Mouse (Mus musculus) neural tube, embryonic 12.5 days (tissue): Measurements from ENCODE around the gene Ccna2. TPM values are rescaled to one million over a fixed set of nuclear protein-coding genes. Genes with fewer than 3 reads are reported as not detected.

Source experiments
- ATAC-seq: fragments of 200-750 bp; cut with Nextera tagmentation; 2 replicates; pipeline ENCODE4 v1.8.0; 2017; ENCODE audit warnings: low read depth, mild to moderate bottlenecking, moderate TSS enrichment, moderate library complexity; ENCODE audit not compliant: low FRiP score
- H3K27ac ChIP-seq: fragments of 300-500 bp; sonication (generic); 2 replicates; pipeline ENCODE4 v1.5.1; 2016
- H3K27me3 ChIP-seq: fragments of 300-500 bp; sonication (generic); replicated peaks from 2 replicates; pipeline ENCODE4 v1.6.1; 2016; ENCODE audit warnings: mild to moderate bottlenecking
- H3K36me3 ChIP-seq: fragments of 300-500 bp; sonication (generic); 2 replicates; pipeline ENCODE4 v1.6.1; 2016; ENCODE audit warnings: mild to moderate bottlenecking
- H3K4me1 ChIP-seq: fragments of 300-500 bp; sonication (generic); 2 replicates; pipeline ENCODE4 v1.6.1; 2016
- H3K4me2 ChIP-seq: fragments of 300-500 bp; sonication (generic); replicated peaks from 2 replicates; pipeline ENCODE4 v1.6.1; 2016; ENCODE audit warnings: mild to moderate bottlenecking
- H3K4me3 ChIP-seq: fragments of 300-500 bp; sonication (generic); 2 replicates; pipeline ENCODE4 v1.5.1; 2016
- H3K9ac ChIP-seq: fragments of 300-500 bp; sonication (generic); 2 replicates; pipeline ENCODE4 v1.6.1; 2016; ENCODE audit warnings: mild to moderate bottlenecking
- H3K9me3 ChIP-seq: fragments of 300-500 bp; sonication (generic); 2 replicates; pipeline ENCODE4 v1.6.1; 2016; ENCODE audit warnings: mild to moderate bottlenecking
- WGBS: fragments of 180-500 bp; shearing (Covaris S2); methylation state at CpG from one replicate; pipeline ENCODE4 v1.1.7; 2016; 5-methylcytosine and 5-hydroxymethylcytosine counted together
- polyA plus RNA-seq: library from polyadenylated mRNA; unstranded; fragments of >200 nt; fragmentation: Nextera tagmentation; extraction: Ambion mirVana; gene quantifications from 2 replicates; pipeline ENCODE4 v1.2.1, GENCODE M21; 2016

The Ccna2 gene
- polyA plus RNA-seq, 1 experiment from 2014 or later: 139 TPM

GRCm38 (mm10) chr3:36531242-36531641 is 40.7 kb downstream of the Ccna2 start:
- Histone ChIP-seq H3K9me3 (no peaks in the 10 kb centered on the region), H3K36me3 (no peaks in the 10 kb centered on the region), H3K27ac (no peak overlapping the region), H3K4me3 (no peak overlapping the region), H3K4me1 (peaks cover 4% of the 10 kb centered on the region; the same call in 1 of the 2 replicates), H3K4me2 (no peak overlapping the region), H3K9ac (no peak overlapping the region), H3K27me3 (0 out of 2 replicates have a peak, but pooled peaks cover 4% of the 10 kb centered on the region)
- no peak for ATAC-seq
- 50% methylated on average over 2 of the region's 2 CpGs for WGBS

GRCm38 (mm10) chr3:36530781-36531180 is 41.2 kb downstream of the Ccna2 start:
- no peak for ATAC-seq
- 0 out of 2 replicates have a peak, but pooled peaks cover 4% of the 10 kb centered on the region for H3K27me3 ChIP-seq
- H3K9ac ChIP-seq: no peak overlapping the region
- 79% methylated on average over 5 of the region's 5 CpGs for WGBS
- H3K4me2 ChIP-seq: no peak overlapping the region
- no peaks in the 10 kb centered on the region for H3K9me3 ChIP-seq
- no peak overlapping the region for H3K27ac ChIP-seq
- no peak overlapping the region for H3K4me3 ChIP-seq
- no peaks in the 10 kb centered on the region for H3K36me3 ChIP-seq
- peaks cover 4% of the 10 kb centered on the region; the same call in 1 of the 2 replicates for H3K4me1 ChIP-seq

GRCm38 (mm10) chr3:36530345-36530744 is 41.6 kb downstream of the Ccna2 start:
- Histone ChIP-seq H3K4me3 (no peak overlapping the region), H3K9ac (no peak overlapping the region), H3K27ac (no peak overlapping the region), H3K4me2 (no peak overlapping the region), H3K4me1 (peaks cover 4% of the 10 kb centered on the region; the same call in 1 of the 2 replicates), H3K27me3 (0 out of 2 replicates have a peak, but pooled peaks cover 4% of the 10 kb centered on the region), H3K9me3 (no peaks in the 10 kb centered on the region), H3K36me3 (no peaks in the 10 kb centered on the region)
- WGBS: 90% methylated on average over 6 of the region's 6 CpGs
- no peak for ATAC-seq

- Histone ChIP-seq H3K9ac (no peak overlapping the region), H3K27ac (no peak overlapping the region), H3K36me3 (no peaks in the 10 kb centered on the region), H3K4me1 (no peaks in the 10 kb centered on the region; the same call in 1 of the 2 replicates), H3K27me3 (peaks cover 31% of the 10 kb centered on the region), H3K4me3 (no peak overlapping the region), H3K9me3 (no peaks in the 10 kb centered on the region), H3K4me2 (no peak overlapping the region)
- ATAC-seq: no peak
- 85% methylated on average over 3 of the region's 3 CpGs for WGBS
Observed at GRCm38 (mm10) chr3:36524466-36524865, 47.5 kb downstream of the Ccna2 start.

- Histone ChIP-seq H3K4me1 (no peaks in the 10 kb centered on the region; the same call in 1 of the 2 replicates), H3K9ac (no peak overlapping the region), H3K9me3 (no peaks in the 10 kb centered on the region), H3K36me3 (no peaks in the 10 kb centered on the region), H3K4me3 (no peak overlapping the region), H3K4me2 (peak overlapping the region; percentile 97), H3K27ac (no peak overlapping the region), H3K27me3 (peaks cover 31% of the 10 kb centered on the region)
- WGBS: 6% methylated on average over 4 of the region's 4 CpGs
- ATAC-seq: no peak
Observed at GRCm38 (mm10) chr3:36522137-36522536, 49.8 kb downstream of the Ccna2 start.

- no peaks in the 10 kb centered on the region; the same call in 1 of the 2 replicates for H3K4me1 ChIP-seq
- H3K9ac ChIP-seq: peak within 1 kb of the TSS; percentile 60
- no peak within 1 kb of the TSS for H3K27ac ChIP-seq
- peak within 1 kb of the TSS; percentile 54 for H3K4me3 ChIP-seq
- WGBS: under 1% methylated on average over 51 of the region's 51 CpGs
- no peaks in the 10 kb centered on the region for H3K36me3 ChIP-seq
- peaks cover 31% of the 10 kb centered on the region for H3K27me3 ChIP-seq
- H3K9me3 ChIP-seq: no peaks in the 10 kb centered on the region
- ATAC-seq: peak; percentile 73
- H3K4me2 ChIP-seq: peak within 1 kb of the TSS; percentile 97
Observed at GRCm38 (mm10) chr3:36521073-36522060, 50.6 kb downstream of the Ccna2 start, which contains the start of gene Gm11549. TSS of gene Gm11549 (minus strand) at chr3:36521813.

- Histone ChIP-seq H3K4me3 (no peak overlapping the region), H3K9ac (no peak overlapping the region), H3K4me1 (no peaks in the 10 kb centered on the region), H3K4me2 (no peak overlapping the region), H3K36me3 (no peaks in the 10 kb centered on the region), H3K9me3 (no peaks in the 10 kb centered on the region), H3K27ac (no peak overlapping the region), H3K27me3 (peaks cover 15% of the 10 kb centered on the region)
- no peak for ATAC-seq
- WGBS: 91% methylated on average over 9 of the region's 9 CpGs
Observed at GRCm38 (mm10) chr3:36516196-36516595, 55.8 kb downstream of the Ccna2 start.

Other genes with a start within 250 kb of the Ccna2 start
- gene Anxa5, start 96.3 kb downstream of the Ccna2 start, polyA plus RNA-seq: 124 and 131 TPM in 2 replicates
- gene 1810062G17Rik, start 96.2 kb downstream of the Ccna2 start, polyA plus RNA-seq: 0.22 and 0.45 TPM in 2 replicates
- gene Gm11549, start 50.3 kb downstream of the Ccna2 start, polyA plus RNA-seq: 0.65 and 0.84 TPM in 2 replicates
- 85.2 and 86.6 TPM in 2 replicates for gene Exosc9, start 19.5 kb downstream of the Ccna2 start, polyA plus RNA-seq
- gene Bbs7, start 41.3 kb upstream of the Ccna2 start, polyA plus RNA-seq: 19.2 and 19.8 TPM in 2 replicates
- gene Trpc3, start 118.0 kb upstream of the Ccna2 start, polyA plus RNA-seq: 7.9 and 8.5 TPM in 2 replicates